Mouse (Mus musculus) naive thymus-derived CD4-positive, alpha-beta T cell, adult 2 months (primary cell): ENCODE results near the gene Polr1e.
"Not testable (repeated sequence)": the region's sequence is repeated elsewhere in the genome, so short reads cannot be mapped to it uniquely, and the experiment has no call there.

Experiments
- DNase-seq: peaks from one replicate; pipeline ENCODE4 v3.0.0-alpha.2; 2011; ENCODE audit warnings: low read depth

Gene Polr1e

DNA sequence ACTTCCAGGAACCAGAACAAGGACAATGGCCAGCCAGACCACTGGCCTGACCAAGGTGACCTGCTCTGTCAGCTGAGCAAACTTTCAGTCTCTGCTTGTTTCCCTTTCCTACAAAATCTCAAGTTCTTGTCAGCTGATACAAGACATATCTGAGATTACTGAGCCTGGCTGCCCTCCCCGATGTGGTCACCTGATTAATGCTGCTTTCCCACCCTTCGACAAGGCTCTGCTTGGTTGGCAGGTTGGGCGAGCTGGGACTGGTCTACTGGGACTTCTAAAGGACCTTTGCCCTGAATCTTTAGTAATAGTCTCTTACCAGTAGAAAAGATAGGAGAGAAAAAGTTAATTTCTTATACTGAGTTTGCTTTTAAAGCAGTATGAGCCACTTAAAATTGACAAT is 12.9 kb upstream of the Polr1e start:
- no peak for DNase-seq

DNA sequence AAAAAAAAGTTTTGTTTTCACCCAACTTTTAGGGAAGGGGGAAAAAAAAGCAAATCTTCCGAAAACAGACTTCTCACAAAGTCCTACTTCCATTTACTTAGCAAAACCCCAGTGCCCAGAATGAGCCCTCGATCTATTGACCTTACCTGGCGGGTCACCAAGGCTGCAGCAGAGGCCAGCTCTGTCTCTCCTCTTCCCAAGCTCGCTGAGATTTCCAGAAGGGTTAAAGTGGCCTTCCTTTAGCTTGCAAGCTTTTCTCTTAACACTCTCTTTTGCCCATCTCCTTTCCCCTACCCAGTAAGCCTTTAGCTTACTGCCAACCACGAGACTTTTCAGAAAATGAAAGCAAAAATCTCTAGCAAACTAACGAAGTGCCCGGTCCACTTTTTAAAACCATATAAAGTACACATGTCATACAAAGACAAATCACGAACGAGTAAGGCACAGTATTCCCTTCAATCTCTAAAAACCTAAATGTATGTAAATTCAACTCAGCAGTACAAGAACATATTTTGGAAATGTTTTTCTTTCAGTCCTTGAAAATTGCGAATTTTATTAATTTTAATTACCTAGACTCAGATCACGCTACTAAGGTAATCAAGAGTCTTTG is 7.5 kb upstream of the Polr1e start:
- peak; percentile 22 for DNase-seq

DNA sequence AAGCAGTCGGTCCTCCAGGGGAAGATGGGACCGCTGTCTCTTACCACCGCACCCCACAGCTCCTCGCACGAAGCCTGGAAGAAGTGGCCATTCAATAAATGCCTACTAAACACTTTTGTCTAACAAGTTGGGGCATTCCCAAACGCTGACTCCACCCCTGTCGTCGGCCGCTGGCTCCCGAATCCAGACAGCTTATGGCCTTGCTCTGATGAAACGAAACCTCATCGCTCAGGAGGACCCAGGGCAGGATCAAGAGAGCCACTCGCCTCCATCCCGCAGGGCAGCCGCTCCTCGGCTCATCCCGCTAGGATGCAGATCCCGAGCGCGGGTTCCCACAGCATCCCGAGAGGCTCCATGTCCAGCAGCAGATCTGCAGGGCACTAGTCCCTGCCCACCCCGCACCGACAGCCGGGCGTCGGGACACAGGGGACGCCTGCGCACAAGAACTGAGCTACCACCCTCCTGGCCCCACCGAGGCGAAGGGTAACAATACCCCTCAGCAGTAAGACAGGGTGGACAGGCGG is 6.7 kb upstream of the Polr1e start:
- DNase-seq: peak; percentile 71

DNA sequence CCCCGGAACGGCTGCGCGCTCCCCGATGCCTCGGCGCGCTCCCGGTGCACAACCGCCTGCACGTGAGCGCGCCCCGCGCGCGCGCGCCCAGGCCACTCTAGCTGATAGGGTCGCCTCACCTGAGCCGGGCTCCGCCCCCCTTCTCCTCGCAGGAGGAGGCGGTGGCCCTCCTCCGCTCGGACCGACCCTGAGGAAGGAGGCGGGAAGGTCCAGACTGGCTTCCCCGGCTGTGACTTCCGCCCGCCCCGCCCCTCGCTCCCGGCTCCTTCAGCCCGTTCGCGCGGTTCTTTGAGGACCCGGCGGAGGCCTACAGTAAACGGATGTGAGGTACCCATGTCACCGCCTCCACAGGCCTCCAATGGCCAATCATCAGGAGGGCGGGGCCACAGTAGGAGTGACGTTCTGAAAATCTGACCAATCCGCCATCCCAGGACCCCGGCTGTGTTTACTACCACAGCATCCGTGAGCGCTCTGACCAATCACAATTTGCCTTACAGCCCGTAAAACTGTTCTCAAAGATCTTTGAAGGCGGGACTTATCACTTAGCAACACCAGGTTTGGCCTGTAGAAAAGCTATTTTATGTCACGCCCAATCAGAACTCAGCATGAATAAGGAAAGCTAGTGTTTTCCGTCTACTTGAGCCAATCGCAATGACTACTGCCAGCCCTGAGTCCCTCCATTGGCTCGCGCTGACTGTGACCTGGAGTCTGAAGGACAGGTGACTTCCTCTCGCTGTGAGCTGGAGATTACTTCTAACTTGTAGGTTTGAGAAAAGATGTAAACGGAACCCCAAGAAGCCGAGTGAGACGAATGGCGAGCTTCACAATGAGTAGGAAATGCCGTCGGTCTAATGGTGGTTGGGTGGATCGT is 6.0 kb upstream of the Polr1e start, which contains the start of gene Zbtb5:
Gene Zbtb5, minus strand, starts transcription at position 308 of the 871 bp plus-strand sequence.
- DNase-seq: peak; percentile 100

DNA sequence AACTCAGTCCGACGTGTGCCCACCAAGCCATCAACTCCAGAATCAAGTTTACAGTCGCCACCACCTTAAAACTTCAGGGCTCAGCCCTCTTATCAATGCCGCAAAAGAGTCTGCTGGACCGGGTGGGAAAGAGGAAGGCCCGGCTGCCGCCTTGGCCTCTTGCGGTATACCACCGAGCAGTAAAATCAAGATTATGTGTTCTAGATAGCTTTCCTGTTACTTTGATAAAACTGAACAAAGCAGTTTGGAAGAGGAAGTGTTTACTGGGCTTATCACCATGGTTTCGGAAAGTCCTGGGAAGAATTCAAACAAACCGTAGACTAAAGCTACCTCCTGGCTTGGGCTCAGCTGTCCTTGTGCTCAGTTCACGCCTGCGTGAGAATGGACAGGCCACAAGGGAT is 5.4 kb upstream of the Polr1e start:
- no peak for DNase-seq

DNA sequence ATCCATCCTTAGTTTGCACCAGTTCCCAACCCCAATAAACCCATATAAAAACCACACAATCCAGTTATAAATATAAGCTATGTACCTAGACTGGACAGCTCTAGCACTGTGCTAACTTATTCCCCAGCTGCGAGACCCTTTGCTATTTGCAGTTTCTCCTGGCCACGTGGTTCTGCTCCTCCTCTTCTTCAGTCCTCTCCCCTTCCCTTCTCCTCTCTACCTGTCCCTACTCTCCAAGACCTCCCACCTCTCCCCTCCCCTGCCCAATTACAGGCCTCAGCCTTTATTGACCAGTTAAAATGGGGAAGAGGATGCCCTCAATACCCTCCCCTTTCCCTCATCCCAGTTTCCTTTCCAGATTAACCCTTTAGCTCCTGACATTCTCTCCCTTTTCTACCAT is 4.8 kb upstream of the Polr1e start:
- DNase-seq: no peak

DNA sequence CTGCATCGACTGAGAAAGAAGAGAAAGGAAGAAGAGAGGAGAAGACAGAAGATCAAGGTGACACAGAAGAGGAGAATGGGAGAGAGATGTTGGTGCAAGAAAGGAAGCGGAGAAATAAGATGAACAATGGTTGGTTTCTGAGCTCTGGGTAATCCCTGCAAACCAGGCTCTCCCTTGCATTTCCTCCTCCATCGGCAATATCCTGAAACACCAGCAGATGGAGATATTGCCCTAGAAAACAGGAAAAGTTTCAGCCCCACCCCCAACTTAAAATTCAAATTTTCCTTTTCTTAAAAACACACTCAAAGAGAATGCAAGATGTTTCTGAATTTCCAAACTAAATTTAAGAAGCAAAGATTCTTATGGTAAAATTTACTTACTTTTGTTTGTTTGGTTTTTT is 2.8 kb upstream of the Polr1e start:
- peak; percentile 81 for DNase-seq

DNA sequence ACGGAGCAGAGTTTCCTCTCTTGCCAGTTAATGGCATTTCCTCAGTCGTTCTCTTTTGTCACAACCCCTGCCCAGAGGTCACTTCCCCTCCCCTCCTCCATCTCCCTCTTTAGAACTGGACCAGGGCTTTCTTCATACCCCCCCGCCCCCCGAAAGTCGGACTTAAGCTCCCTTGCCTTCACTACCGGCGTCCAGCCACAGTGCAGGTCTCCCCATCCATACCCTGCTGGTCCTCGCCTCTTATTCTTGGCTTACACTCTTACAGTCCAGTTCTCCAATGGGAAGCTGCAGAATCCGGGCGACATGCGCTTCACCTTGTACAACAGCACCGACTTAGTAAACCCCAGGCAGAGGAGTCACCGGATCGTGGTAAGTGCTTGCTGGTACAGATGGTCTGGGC is 626 bp downstream of the Polr1e start:
- peak; percentile 35 for DNase-seq

DNA sequence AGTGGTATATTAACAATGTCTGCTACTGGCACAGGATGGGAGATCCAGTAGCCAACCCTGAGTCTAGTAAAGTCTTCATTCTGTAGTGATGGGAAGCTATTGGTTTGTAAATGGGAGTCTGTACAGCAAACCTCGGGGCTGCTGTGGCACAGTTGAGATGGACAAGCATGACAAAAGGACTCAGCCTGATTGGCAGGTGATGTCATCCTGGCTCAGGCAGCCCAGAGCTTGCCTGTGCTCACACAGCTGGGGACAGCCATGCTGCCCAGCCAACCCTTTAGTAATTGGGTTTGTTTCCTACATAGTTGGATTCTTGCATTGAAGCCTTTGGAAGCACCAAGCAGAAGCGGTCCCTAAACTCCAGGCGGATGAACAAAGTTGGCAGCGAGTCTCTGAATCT is 8.1 kb downstream of the Polr1e start:
- DNase-seq: no peak

DNA sequence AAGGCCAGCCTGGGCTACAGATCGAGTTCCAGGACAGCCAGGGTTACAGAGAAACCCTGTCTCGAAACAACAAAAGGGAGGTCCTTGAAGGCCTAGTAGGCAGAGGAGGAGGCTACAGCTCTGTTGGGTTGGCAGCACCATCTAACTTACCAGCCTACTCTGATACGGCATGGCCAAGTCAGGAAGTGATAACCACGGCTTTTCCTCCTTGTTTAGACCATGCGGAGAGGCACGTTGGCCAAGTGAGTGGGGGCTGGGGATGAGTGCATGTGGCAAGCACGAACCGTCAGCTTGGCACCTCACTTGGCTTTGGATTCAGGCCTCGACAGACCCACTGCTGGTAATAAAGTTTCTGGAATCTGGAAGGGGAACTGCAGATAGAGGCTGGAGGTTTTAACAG is 14.2 kb downstream of the Polr1e start:
- DNase-seq: no peak

DNA sequence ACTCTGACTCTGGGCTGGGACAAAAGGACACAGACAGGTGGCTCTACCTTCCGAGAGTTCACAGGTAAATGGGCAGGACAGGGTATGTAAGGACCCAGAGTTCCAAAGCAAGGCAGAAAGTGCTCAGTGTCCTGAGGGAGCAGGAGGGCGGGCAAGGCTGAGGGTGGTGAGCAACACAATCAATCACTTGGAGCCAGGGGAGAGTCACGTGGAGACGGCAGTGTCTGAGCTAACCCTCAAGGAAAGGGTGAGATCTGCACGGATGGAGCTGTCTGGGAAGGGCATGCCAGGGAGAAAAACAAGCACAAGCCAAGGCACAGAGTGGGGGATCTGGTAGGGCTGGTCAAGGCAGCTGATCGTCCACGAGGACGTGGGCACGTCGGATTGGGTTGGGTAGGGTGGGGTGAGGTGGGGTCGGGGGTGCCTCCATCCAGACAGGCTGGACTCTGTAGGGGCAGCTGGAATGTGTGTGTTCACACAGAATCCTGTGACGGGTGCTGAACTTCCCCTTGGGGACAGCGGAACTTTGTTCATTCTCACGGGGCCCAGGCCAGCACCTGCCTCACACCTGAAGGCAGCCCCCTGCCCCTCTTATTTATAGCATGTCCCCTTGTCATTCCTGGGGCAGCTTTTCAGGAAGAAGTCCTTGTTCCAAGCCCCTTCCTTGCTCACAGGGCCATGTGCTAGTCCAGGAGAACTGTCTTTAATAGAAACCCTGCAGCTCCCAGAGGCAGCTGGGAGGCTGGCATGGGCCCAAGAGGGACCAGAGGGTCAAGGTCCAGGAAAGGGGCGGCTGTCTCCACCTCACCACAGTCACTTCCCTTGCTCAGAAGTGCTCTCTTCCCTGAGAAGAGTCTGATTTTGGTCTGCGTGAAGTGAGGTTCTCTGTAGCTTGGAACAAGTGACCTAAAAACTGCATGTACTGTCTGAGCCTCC is 16.6 kb downstream of the Polr1e start:
- DNase-seq: no peak

DNA sequence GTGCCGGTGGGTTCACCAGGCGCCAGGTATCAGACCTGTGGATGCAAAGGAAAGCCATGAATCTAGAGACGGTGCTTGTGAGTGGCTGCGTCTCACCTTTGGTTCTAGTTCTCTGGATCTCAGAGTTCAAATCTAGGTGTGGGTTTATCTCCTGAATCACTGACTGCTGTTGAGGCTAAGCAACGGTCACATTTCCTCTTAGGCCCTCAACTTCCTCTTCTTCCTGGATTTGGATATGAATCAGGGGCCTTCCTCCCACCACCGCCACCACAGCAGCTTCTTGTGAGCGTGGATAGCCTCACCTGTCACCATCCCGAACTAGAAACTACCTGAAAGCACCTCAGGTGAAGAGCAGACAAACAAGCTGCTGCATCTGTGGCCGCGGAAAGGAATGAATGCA is 17.7 kb downstream of the Polr1e start:
- DNase-seq: no peak

DNA sequence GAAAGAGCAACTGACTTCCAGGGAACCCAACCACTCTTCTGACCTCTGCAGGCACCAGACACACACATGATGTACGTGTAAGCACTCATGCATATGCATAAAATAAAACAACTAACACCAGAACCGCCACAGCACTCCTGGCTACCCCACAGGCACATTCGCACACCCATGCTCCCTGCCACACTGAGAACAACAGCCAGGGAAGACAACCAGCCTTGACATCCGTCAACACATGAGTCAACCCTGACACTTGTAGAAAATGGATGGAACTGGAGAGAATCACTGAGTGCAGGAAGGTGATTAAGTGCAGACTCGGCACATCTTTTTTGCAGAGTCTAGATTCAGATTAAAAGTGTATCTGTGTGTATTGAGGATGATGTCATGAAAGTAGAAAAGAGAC is 18.2 kb downstream of the Polr1e start:
- no peak for DNase-seq

DNA sequence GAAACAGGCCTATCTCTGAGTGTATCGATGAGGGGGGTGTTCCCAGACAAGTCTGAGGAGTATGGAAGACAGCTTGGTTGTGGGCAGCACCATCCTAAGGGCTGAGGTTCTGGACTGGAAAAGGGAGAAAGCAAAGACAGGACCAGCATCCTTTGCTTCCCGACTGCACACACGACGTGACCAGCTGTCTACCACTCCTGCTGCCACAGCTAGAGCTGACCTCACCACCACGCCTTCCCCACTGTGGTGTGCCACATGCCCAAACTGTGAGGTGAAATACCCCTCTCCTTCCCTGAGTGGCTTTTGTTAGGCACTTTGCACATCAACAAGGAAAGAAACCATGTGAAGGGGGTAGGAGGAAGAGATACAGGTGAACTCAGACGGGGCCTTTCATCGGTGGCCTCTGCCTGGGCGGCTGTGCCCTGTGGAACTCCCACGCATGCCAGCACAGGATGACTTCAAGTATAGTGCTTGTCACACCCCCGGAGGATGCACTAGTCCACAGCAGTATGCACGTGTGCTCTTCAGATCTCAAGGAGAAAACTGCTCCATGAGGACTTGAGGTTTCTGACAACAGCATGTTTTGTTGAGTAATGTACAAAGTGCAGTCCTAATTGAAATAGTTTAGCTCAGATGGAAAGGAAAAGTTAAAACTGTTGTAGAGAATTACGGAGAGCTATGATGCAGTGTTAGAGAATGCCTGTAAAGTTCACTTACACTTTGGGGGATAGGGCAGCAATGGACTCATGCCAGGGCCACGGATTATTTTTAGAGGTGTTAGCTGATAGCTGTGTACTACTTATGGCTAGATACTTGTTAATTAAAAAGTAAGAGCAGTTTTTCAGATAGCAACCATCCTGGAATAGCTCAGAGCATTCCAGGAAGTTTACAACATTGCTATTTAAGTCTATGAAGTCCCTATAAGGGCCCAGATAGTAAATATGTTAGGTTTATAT is 19.4 kb downstream of the Polr1e start:
- no peak for DNase-seq

DNA sequence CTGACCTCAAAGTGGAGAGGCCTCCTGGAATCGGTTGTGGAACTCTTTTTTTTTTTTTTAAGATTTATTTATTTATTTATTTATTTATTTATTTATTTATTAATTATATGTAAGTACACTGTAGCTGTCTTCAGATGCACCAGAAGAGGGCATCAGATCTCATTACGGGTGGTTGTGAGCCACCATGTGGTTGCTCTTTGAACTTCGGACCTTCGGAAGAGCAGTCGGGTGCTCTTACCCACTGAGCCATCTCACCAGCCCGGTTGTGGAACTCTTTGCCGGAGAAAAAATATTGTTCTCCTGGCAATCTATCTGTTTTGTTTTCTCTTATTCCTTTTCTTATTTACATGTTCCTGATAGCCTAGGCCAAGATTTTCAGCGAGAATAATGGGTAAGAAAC is 20.5 kb downstream of the Polr1e start:
- not testable (repeated sequence) for DNase-seq

DNA sequence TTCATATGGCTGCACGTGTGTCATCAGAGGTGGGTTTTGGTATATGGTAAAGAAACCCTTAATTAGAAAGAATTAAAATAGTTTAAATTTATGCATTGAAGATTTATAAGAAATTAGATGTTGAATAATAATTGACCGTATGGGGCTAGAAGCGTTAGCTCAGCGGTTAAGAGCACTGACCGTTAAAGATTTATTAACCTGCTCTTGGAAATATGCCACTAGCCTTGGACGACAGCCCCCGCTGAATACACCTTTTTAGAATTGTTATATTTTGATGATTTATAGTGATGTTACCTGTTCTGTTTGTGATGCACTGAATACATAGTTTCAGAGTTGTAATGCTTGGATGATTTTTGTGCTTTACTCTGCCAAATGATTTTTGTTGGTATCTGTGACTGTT is 21.2 kb downstream of the Polr1e start:
- DNase-seq: not testable (repeated sequence)

DNA sequence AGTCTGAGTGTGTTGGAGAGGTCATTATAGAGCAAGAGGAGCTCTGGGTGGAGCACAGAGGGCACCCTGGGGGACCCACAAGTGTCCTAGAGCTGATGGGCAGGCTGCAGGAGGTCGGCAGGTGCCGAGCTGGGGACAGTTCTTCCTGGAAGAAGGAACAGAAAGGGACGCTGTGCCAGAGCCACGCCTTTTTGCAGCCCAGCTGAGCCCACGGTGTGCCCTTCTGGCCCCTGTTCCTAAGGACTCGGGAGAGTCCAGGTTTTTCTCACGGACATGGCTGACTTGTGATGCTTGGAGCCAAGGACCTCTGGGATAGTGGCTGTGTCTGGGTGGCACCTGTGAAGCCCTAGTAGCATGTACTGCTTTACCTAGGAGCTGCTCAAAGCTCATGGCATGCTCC is 22.4 kb downstream of the Polr1e start:
- DNase-seq: no peak

DNA sequence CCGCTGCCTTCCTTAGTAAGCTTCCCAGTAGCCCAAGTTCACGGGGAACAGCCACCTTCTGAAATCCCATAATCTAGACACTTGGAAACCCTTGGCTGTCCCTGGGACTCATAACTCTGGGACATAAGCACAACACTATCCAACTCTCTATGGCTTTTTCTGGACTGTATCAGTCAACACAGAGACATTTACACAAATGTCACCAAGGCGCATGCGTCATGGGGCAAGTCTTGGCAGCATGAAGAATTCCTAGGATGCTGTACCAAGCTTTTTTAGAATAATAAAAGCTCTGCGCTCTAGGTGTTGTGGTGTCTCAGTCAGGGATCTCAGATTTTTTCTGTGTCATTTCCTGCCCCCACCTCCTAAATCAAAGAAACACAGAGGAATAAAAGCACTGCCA is 28.3 kb downstream of the Polr1e start:
- no peak for DNase-seq

DNA sequence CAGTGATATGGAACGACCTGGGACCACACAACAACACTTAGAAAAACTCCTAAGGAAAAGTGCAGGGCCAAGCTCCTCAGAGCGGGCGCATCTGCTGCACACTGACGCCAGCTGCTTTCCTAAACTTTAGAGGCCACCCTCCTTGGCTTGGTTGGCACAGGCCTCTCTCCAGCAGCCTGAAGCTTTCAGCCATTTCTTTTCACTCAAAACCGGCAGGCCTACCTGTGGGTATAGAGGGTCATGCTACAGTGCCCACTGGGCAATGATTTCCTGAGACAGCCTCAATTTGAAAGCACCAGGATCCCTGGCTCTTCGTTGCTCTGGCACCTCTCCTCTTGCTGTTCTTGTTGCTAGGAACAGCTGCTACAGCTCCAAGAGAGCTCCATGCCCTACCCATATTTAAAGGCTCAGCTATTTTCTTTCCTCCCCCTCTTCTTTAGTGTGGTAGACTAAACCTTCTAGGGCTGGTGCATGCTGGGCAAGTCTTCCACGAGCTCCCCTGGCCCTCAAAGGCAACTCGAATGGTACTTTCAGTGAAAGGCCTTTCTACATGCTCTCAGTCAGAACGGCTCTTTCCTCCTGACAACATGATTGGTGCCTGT is 29.0 kb downstream of the Polr1e start:
- DNase-seq: no peak

DNA sequence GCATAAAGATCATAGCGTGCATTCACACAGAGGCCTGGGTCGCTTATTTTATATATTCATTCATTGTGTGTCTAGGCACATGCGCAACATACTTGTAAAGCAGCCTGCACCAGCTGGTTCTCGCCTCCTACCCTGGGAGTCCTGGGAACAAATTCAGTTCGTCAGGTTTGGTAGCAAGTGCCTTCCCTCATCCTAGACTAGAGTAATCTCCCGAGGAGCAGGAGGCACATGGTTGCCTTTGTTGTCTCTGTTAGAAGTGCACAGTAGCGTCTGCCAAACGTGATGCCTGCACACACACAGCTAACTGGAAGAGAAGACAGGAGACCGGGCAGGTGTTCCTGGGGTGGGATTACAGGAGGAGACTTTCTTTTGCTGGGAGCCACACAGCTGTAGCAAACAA is 29.6 kb downstream of the Polr1e start:
- no peak for DNase-seq

DNA sequence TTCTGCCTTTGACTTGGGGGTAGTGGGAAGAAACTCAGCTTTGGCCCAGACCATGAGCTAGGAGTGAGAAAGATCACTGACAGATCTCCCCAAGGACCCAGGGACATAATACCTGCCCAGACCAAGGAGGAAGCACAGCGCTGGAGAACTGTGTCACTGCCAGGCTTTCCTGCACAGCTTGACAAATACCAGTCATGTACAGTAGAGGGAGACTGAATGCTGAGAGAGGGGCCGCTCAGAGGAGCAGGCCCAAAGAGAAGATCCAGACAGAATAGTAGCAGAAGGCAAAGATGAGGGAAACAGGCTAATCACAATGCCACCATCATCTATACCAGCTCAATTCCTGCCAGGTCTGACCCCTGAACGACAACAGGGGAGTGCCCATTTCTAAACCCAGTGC is 36.5 kb downstream of the Polr1e start:
- DNase-seq: peak; percentile 9
